Mouse (Mus musculus) adipocyte (in vitro differentiated cells): ENCODE results near the gene Ptprcap.

Experiments used
- DNase-seq: peaks from one replicate; pipeline ENCODE4 v3.0.0-alpha.2; 2016; ENCODE audit warnings: low spot score

Ptprcap gene

DNA sequence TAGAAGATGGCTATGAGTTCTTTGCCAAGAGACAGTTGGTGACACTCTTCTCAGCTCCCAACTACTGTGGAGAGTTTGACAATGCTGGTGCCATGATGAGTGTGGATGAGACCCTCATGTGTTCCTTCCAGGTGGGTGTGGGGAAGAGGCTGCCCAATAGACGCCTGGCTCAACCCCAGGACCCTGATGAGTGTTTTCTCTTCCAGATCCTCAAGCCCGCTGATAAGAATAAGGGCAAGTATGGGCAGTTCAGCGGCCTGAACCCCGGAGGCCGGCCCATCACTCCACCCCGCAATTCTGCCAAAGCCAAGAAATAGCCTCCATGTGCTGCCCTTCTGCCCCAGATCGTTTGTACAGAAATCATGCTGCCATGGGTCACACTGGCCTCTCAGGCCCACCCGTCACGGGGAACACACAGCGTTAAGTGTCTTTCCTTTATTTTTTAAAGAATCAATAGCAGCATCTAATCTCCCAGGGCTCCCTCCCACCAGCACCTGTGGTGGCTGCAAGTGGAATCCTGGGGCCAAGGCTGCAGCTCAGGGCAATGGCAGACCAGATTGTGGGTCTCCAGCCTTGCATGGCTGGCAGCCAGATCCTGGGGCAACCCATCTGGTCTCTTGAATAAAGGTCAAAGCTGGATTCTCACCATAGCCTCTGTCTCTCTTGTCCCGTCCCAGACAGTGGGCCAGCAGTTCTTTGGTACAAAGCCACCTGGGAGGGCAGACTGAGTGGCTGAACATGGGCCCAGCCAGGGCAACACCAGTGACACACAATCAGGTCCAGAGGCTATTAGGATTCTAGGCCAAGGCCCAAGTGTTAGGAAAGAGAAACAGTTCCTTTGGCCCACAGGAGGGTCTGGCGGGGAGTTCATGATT is 41.6 kb downstream of the Ptprcap start:
- DNase-seq = peak; percentile 85

DNA sequence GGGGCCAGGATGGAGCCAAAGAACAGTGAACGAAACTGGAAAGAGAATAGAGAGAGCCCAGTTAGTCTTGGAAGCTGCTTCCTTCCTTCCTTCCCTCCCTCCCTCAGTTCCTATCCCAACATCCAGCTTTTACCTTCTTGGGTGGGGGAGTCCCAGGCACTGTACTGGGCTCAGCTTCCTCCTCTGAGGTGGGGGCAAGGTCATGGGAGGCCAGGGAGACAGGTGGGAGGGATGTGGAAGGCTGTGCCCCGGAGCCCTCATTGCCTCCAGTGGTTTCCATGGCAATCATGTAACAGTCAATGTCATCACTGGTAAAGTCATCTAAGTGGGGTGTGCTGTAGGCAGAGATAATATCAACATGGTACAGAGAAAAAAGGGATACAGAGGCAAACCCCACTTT is 42.6 kb downstream of the Ptprcap start:
- no peak for DNase-seq

DNA sequence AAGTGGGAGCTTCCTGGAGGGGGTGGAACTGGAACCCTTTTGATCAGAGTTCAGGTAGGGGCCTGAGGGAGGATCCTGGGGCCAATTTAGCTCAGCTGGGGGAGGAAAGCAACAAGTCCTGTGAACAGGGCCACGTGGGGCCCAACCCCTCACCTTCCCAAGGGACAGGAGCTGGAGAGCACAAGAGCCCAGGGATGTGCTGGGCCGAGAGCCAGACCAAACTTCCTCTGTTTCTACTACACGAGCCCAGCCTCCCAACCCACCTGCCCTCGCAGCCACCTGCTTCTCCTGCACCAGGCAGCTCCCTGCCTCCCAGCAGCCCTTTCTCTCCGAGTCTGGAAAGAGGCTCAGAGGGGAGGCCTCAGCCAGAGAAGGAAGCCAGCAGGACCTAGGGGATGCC is 43.1 kb downstream of the Ptprcap start:
- peak; percentile 63 for DNase-seq

- no peak for DNase-seq
Observed at GRCm38 (mm10) chr19:4197180-4197579, 43.8 kb downstream of the Ptprcap start.

DNA sequence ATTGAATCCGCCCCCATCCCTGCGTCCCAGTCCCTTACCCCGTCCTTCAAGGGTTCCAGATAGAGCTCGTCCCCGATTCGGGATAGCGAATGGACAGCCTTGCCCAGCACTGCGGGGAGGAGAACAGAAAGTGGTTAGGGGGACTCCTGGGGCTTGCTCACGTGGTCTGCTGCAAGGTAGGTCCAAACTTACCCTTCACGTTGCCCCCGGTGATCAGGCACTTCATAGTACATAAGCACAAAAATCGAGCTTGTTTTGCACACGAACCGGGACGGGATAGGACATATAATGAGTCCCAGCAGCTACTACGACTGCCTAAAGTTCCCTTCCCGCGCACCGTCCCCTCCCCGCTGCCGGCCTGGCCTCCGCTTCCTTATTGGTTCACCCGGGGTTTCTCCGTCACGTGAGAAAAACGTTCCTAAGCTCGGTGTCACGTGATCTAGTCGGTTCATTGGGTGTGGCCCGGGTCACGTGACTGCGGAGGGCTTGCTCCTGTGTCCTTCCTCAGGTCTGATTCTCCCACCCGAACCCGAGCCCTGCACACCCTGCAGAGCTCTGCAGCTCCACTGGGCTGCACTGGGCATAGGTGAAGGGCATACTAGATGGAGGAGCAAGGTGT is 48.0 kb downstream of the Ptprcap start, which contains the start of gene Rad9a:
TSS of gene Rad9a (minus strand) at position 372 of the 619 bp plus-strand sequence.
- DNase-seq = peak; percentile 98

GRCm38 (mm10) chr19:4202149-4202548 is 48.7 kb downstream of the Ptprcap start:
- DNase-seq = no peak

DNA sequence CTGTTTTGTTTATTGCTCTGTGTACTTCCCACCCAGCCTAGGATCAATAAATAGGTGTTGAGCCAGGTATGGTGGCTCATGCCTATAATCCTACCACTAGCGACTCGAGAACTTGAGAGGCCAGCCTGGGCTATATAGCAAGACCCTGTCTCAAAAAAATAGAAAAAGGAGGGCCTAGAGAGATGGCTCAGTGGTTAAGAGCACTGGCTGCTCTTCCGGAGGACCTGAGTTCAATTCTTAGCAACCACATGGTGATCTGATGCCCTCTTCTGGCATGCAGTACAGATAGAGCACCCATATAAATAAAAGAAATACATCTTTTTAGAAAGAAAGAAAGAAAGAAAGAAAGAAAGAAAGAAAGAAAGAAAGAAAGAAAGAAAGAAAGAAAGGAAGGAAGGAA is 49.7 kb downstream of the Ptprcap start:
- no peak for DNase-seq

DNA sequence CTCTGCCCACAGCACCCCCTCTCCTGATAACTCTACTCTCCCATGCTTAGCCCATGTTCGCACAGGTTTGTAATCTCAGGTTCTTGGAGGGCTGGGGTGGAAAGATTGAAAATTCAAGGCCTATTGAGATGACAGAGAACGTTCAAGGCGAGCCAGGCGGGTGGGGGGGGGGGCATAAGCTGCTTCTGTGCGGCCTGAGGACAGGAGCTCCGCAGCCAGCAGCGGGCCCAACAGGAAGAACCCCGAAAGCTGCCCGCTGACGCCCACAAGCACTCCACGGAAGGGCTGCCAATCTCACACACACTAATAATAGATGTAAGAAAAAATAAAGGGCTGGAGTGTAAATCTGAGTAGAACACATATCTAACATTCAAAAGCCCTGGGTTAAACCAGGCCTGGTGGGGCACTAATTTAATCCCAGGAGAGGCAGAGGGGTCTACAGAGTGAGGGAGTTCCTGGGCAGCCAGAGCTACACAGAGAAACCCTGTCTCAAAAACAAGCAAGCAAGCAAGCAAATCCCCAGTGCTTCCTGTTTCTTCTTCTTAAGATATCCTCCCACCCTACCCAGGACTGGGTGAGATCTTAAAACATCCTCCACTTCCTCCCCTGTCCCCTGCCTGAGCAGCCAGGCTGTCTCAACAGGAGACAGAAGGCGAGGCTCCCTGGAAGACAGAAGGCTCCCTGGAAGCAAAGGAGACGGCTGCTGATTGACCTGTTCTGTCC is 50.4 kb downstream of the Ptprcap start:
- DNase-seq = no peak

- DNase-seq = no peak
Observed at GRCm38 (mm10) chr19:4204889-4205288, 51.5 kb downstream of the Ptprcap start.
